Mouse (Mus musculus): ENCODE results near the gene Dennd1c.
"Not testable (repeated sequence)": the region's sequence is repeated elsewhere in the genome, so short reads cannot be mapped to it uniquely, and the experiment has no call there.

The Dennd1c gene

DNA sequence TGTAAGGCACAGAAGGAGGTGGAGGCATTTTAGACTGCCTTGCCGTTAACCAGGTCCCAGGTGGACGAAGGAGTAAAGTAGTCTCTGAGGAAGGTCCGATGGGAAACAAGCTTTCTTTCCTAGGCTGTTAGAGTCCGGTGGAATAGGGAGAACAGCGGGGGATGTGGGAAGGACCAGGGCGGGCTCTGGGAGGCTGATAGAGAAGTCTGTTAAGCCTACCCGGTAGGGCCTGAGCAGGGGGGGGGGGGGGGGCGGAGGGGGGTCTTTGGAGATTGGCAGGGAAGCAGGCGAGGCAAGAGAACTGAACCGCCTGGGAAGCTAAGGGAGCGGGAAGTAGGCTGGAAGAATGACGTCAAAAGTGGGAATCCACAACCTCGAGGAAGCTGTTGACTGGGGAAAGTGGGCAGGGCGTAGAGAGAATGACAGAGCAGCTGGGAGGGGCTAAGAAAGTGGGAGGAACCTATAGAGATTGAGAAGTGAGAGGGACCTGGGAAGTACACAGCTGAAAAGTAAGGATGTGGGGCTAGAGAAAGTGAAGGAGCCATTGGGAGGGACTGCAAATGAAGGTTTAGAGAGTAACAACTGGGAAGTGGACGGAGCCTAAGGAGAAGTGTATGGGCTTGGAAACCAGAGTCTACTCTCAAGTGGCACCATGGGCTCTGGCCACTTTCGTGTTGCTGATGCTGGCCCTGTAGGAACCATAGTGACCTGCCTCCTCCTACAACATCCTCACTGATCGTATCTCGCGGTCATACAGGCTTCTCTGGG is 17.7 kb upstream of the Dennd1c start:
- DNase-seq, result peak; percentile 64 to 73

DNA sequence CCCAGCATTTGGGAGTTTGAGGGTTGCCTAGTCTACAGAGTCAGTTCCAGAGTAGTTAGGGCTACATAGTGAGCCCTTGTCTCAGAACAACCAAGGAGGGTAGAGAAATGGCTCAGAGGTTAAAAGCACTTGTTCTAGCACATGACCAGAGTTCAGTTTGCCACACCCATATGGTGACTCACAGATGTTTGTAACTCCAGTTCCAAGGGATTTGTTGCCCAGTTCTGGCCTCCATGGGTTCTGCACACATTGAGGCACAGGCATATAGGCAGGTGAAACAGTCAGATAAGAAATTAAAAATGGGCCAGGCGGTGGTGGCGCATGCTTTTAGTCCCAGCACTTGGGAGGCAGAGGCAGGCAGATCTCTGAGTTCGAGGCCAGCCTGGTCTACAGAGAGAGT is 15.9 kb upstream of the Dennd1c start:
- no peak for DNase-seq

DNA sequence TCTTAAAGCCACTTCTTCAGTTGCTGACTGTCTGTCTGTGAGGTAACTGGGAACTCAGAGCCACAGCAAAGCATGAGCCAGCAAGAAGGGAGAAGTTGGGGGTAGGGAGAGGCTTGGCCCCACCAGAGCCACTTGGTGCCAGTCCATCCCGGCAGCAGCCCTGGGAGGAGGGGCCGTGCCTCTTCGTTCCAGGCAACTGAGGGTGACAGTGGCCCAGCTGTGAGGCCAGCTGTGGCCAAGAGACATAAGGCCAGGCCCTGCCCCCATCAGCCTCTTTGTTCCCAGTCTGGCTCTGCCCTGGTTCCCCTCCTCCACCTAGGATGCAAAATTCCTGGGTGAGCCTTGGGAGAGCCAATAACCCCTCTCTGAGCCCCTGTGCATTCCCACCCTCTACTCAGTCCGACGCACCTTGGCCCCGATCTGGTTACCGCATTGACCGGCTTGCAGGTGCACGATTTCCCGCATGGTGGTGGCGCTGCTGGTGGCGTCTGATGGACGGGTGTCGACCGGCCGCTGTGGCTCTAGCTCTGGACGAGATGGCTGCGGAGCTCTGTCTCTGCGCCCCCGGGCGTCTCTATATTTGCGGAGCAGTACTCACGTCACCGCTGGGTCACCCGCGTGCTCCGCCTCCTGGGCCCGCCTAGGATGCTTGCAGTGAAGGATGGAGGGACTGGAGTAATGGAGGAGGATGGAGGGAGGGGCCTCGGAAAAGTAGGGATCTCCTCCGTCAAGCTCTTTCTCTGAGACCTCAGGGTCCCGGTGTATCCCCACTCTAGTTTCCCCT is 8.9 kb upstream of the Dennd1c start, which contains the start of gene Tubb4a:
Gene Tubb4a, minus strand, starts transcription at position 734 of the 784 bp plus-strand sequence.
- DNase-seq, result peak; percentile 55 to 71

DNA sequence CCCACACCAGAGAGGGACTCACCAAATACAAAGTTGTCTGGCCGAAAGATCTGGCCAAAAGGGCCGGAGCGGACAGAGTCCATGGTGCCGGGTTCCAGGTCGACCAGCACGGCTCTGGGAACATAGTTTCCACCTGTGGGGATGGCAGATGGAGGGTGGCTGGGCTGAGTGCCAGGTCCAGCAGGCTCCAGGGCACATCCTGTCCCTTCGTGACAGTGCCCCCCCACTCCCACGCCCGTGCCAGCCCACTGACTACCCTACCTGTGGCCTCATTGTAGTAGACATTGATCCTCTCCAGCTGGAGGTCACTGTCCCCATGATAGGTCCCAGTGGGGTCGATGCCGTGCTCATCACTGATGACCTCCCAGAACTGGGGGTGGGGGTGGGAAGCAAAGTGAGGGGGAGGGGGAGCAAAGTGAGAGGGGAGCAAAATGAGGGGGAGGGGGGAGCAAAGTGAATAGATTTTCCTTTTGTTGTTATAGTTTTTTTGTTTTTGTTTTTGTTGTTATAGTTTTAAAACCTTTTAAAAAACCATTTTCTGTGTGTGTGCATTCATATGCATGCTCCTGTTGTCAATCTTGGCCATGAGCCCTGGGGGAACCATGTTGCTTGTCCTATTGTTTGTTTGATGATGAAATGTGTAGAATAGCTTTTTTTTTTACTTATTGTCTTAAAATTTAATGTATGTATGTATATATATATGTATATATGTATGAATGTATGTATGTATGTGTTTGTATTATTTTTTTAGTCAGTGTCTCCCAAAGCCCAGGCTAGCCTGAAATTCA is 7.8 kb upstream of the Dennd1c start:
- DNase-seq, result no peak

DNA sequence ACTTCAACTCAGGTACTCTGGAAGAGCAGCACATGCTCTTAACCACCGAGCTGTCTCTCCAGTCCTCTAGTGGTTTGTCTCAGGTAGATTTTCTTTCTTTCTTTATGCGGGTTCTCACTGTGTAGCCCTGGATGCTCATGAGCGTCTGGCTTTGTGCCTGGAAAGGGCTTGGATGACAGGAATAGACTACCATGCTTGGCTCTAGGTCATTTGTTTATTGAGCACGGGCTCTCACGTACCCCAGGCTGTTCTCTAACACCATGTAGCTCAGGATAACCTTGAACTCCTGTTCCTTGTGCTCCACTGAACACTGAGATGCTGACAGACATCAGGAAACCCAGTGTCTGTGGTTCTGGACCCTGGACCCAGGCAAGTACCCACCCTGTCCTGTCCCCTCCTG is 4.2 kb upstream of the Dennd1c start:
- no peak for DNase-seq

DNA sequence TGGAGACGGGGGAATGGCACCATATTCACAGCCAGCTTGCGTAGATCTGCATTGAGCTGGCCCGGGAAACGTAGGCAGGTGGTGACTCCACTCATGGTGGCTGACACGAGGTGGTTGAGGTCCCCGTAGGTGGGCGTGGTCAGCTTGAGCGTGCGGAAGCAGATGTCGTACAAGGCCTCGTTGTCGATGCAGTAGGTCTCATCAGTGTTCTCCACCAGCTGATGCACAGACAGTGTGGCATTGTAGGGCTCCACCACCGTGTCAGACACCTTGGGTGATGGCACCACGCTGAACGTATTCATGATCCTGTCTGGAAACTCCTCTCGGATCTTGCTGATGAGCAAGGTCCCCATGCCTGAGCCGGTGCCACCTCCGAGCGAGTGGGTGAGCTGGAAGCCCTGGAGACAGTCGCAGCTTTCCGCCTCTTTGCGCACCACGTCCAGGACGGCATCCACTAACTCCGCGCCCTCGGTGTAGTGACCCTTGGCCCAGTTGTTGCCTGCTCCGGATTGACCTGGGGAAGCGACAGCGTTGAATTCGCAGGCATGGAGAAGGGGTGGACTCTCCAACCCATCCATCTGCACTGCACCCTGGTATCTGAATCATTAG is 3.0 kb upstream of the Dennd1c start:
- no peak for DNase-seq

DNA sequence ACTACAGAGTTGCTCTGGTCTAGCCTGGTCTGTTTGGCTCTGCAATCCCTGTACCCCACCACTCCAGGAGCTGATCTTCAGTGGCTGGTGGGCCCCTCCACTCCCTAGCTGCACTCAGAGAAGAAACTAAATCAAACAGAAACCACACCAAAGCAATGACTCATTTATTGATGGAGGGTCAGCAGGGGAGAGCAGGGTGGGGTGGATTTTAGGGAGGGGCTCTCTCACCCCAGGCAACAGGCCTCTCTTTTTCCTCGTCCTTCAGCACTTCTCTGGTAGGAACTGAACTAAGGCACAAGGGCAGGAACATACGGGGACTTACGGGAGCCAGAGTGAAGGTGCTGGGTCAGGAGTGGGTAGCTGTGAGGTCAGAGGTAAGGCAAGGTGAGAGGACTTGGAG is 1.6 kb upstream of the Dennd1c start:
- DNase-seq, result no peak

DNA sequence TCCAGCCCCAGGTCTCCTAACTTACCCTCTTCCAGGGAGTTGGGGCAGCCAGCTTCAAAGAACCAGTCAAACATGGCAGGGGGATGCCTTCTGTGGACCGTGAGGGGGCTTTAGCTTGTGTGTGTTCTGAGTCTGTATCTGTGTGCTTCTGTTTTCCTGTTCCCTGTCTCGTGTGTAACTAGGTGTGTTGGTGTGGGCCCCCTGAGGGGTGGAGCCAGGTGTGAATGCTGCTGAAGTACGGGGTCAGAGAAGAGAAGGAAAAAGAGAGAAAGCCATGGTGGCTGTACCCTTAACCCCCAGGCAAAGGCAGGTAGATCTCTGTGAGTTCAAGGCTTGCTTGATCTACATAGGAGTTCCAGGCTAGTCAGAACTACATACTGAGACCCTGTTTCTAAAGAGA is 1.4 kb downstream of the Dennd1c start:
- no peak for DNase-seq

DNA sequence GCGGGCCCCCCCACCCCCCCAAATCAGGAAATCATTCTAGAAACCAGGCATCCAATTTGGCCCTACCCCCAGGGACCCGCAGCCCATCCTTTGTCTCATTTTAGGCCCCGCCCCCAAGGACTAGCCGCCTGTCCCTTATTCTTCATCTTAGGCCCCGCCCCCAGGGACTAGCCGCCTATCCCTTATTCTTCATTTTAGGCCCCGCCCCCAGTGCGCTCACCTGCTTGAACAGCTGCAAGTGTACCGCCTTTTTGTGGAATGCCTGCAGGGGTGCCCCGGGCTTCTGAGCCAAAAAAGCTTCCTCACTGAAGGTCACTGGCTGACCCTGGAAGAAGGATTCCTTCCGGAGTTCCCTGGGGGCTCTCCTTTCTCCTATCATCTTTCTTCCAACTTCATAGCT is 7.6 kb downstream of the Dennd1c start:
- DNase-seq, result peak; percentile 65 to 77

DNA sequence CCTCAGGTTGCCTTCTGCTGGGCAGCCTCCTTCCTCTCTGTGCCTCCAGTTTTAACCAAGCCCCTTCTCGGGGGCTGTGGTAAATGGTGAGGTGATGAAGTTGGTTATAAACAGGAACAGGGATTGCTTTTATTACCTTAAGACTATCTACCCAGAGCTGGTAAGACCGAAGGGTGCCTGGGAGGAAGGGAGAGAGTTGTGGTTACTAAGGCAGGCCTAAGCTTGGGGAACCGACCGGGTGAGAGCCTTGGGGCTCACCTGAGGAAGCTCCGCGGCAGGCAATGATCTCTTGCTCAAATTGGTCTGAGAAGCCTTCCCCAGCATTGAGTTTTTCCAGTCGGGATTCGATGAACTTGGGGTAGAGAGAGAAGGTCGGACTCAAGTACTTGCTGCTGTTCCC is 8.0 kb downstream of the Dennd1c start:
- DNase-seq, result no peak

DNA sequence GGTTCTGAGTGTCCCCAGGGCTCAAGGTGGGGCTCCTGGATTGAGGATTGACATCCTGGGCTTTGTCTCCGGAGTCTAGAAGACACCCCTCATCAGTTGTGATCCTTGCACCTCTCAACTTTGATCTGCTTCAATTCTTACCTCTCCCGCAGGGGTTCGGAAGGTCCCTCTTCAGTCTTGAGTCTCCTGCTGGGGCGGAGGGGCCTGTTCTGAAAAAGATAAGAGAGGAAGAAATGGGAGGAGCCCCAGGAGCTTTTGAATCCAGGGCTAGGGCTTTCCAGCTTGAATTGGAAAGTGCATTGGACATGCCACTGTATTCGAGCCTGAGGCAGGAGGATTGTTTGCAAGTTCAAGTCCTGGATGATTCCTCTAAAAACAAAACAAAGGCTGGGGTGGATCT is 11.4 kb downstream of the Dennd1c start:
- DNase-seq, result no peak

DNA sequence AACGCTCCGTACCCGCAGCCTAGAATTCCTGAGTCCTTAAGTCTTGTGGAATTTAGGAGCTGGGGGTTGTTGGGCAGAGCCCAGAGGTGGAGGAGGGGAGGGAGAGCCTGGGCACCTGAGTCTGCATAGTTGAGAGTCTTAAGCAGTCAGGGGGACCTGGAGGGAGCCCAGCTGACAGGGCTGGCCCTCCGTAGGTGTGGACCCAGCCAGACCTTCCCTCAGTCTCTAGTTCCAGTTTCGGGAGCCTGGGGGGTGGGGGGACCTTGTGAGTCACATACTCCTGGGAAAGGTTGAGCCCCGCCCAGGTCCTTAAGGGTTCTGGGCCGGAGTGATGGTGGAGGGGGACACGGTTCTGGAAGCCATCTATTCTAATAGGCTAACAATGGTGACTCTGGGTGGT is 15.3 kb downstream of the Dennd1c start:
- DNase-seq, result peak; percentile 29 to 47

DNA sequence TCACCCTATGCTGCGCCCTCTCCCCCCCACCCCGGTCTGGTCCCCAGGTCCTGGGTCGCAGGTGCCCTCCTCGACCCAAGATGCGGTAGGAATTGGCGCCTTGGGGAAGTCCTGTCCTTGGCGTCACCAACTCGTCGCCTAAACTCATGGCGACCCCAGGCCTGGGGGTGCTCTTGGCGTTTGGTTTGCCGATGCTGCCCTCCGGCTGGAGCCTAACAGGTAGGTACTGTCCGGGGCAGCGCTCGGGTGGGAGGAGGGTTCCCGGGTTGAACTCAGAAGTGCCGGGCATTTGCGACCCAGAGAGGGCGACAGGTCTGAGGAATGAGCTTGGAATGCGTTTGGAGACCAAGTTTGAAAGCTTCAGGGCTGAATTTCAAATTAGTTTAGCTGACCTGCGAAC is 15.8 kb downstream of the Dennd1c start:
- DNase-seq, result peak; percentile 36 to 58

DNA sequence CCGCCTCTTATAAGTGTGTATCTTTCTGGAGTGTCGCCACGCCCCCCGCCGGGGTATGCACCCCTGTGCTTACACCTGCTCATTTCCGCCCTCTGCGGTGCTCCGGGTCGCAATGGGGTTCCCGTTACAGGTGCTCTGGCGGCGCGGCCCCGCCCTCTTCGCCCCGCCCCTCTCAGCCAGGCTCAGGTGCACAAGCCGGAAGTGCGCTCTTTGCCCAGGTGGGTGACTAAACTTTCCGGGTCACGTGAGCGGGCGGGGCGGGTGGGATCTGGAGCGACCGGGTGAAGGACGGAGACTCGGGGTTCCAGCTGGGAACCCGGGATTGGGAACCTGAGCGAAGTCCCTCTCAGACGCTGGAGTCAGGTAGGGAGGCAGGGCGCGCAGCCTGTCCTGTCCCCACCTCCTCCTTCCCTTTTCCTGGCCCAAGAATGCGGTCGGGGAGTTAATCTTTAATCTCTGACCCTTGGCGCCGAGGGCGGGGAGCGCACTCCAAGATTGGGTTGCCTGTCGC is 16.2 kb downstream of the Dennd1c start:
- DNase-seq, result peak; percentile 77 to 87

DNA sequence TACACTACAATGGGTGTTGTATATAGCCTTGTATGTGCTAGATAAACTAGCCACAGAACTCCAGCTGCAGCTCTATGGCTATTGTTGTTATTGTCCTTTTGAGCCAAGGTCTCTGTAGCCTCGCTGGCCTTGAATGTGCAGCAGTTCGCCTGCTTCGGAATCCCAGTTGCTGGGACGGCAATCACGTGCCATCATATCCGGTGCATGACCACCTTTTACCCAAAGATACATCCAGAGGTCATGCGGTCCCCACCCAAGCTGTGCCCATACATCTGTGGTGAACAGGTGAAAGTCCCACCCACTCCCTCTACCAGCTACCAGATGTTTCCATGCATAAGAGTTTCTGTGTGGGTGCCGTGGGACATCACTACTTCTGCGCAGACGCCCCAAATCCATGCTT is 17.2 kb downstream of the Dennd1c start:
- peak in 1 of 2 experiments; percentile 21 for DNase-seq

DNA sequence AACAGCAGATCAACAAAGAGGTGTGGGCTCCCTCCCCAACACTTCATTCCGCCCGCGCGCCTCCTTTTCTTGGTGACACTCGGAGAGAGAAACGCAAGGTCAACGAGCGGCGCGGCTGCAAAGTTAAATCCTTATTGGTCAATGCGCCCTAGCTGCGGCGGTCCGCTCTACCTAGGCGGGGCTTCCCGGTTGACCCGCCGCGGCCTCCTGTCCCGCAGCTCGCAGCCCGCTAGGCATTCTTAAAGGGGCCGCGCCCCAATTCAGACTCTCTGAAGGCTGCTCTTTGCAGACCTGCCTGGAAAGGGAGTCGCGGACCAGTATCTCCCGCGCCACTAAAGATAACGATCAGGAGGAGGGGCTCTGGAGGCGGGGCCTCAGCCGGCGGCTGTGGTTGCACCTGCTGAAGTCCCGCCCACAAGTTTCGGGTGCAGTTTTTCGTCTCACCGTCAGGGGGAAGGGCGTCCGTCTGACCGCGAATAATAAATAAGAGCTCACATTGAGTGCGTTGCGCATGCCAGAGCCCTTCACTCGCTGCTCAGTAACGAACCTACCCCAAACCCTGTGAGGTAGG is 18.0 kb downstream of the Dennd1c start:
- peak; percentile 93 to 97 for DNase-seq

DNA sequence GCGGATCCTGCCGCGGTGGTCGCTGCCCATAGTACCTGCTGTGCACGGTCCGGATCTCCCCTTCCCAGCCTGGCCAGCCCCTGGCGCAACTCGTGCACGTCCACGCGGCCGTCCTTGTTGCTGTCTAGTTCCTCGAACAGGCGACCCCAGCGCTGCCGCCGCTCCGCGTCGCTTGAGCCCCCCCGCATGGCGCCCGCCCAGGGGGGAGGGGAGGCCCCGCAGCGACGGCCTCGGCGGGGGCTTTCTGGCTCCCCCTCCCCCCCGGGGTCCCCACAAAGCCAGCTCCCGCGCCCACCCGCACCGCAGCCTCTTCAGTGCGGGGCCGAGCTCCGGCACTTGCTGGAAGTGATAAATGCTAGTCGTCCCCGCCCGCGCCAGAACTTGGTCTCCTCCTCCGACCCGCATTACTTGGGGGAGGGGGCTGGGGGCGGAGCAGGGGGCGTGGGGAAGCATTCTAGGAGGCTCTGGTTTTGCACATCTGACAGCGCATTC is 18.8 kb downstream of the Dennd1c start, which contains the start of gene Slc25a23:
Gene Slc25a23, minus strand, starts transcription at position 378 of the 492 bp plus-strand sequence.
- DNase-seq, result peak; percentile 83 to 89

DNA sequence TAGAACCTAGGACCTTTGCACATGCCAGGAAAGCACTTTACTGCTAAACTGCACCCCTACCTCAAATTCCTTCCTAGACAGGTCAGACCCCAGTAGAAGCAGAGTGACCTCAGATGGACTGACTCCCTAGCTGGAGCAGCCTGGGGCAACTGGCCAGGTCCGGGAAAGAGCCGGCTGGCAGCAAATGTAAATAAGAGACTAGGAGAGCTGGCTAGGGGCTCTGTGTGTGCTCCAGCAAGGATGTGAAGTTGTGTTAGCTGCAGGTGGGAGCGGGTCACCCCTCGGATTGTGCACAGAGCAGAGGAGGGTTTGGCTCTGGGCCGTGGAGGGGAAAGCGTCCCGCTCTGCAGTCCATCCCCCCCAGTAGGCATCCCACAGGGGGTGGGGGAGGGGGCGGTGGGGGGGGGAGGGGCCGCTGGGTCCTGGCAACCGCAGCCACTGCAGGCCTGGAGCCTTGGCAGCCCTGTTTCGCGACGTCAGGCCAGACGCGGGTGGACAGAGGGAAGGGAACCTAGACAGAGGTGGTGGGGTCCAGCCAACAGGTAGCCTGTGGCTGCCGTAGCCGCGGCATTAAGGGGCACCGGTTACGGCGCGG is 19.3 kb downstream of the Dennd1c start, which contains the start of gene Crb3:
Gene Crb3, plus strand, starts transcription at position 215 of the 595 bp plus-strand sequence.
- DNase-seq, result peak; percentile 24 to 51

DNA sequence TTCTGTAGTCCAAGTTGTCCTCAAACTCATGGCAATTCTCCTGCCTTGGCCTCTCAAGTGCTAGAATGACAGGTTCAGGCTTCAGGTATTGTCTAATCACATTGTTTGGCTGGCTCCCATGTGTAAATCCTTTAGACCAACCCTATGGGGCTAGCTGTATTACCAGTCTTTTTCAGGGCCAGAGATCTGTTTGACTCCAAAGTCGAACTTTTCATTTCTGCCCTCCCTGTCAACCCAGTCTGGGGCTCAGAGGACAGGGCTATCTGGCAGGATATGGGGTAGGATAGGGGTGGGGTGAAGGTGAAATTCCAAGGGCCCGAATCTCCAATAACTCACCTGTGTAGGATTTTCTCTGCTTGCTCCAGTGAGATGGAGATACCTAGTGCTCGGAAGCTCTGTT is 22.1 kb downstream of the Dennd1c start:
- DNase-seq, result no peak

DNA sequence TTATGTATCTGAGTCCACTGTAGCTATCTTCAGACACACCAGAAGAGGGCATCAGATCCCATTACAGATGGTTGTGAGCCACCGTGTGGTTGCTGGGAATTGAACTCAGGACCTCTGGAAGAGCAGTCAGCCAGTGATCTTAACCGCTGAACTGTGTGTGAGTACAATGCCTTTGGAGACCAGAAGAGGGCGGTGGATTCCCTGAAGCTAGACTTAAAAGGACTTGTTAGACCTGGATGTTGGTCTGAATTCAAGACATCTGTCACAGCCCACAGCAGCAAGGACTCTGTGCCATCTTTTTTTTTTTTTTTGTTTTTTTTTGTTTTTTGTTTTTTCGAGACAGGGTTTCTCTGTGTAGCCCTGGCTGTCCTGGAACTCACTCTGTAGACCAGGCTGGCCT is 26.6 kb downstream of the Dennd1c start:
- DNase-seq, result not testable (repeated sequence)

DNA sequence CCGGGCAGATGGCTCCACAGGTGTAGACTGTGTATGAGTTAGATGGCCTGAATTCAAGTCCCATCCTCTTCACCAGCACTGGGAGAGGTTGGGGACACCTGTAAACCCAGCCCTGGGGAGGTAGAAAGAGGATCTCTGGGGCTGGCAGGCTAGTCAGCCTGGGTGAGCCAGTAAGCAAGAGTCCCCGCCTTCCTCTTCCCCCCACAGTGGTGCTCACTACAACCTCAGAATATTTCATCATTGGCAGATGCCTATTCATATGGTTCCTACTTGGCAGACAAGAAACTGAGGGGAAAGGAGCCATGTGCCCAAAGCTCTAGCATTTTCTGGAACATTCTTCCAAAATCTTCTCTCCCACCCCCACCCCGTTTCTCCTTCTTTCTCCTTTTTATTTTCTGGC is 29.5 kb downstream of the Dennd1c start:
- no peak for DNase-seq
